Comparison of ENCODE assay signal across 13 mouse cellular contexts in the genomic region with DNA sequence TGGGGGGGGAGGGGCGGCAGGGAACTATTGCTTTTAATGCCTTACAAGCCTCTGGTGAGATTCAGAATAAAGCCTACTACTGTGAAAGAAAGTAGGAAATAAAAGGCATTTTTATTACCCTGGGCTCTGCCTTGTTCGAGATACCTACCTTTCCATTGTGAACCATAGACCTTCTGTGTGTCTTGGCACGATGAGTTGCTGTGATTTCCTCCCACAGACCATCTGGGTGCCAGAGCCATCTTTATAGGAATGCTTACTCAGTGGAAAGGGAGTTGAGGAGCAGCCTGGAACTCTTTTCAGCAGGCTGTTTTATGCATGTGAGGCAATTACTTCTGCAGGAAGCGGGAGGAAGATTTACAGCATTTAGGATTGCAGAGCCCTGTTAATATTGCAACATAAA.
DNase-seq lines count a peak whose midpoint lies in the region; ATAC-seq lines count a peak whose summit lies in the region.
"Had no signal": no experiment of that assay in that cellular context is flagged by ENCODE, and none has a peak within 500 bp of the region (broad histone marks: within the 10 kb centered on the region; RNA-seq: fewer than 3 reads in every experiment).

No protein-coding gene starts in this region.

- no peak overlapping the region for H3K4me2 ChIP-seq in forebrain, embryonic 16.5 days (ENCODE audit: low read length)
- H3K4me2 ChIP-seq in forebrain, embryonic 15.5 days (replicated peaks), result no peak overlapping the region
- no peak overlapping the region for H3K4me2 ChIP-seq in limb, embryonic 11.5 days (ENCODE audit: low read depth, severe bottlenecking)
- no peak overlapping the region for H3K4me2 ChIP-seq in intestine, embryonic 15.5 days (replicated peaks)
- H3K4me2 ChIP-seq: midbrain, embryonic 12.5 days had no signal

- H3K9me3 ChIP-seq in forebrain, embryonic 16.5 days (ENCODE audit: control insufficient read depth, low read length), result no peaks in the 10 kb centered on the region
- H3K9me3 ChIP-seq in forebrain, embryonic 15.5 days, result no peaks in the 10 kb centered on the region
- no peaks in the 10 kb centered on the region for H3K9me3 ChIP-seq in limb, embryonic 11.5 days (ENCODE audit: control insufficient read depth, low read length)
- no peaks in the 10 kb centered on the region for H3K9me3 ChIP-seq in intestine, embryonic 15.5 days
- H3K9me3 ChIP-seq: midbrain, embryonic 12.5 days had no signal

- H3K27ac ChIP-seq in forebrain, embryonic 16.5 days (ENCODE audit: low read length), result no peak overlapping the region
- H3K27ac ChIP-seq in forebrain, embryonic 15.5 days (replicated peaks), result no peak overlapping the region
- H3K27ac ChIP-seq in limb, embryonic 11.5 days (replicated peaks; ENCODE audit: low read depth, low read length), result peak overlapping the region; percentile 42; the same call in 1 of the 2 replicates
- no peak overlapping the region for H3K27ac ChIP-seq in intestine, embryonic 15.5 days
- H3K27ac ChIP-seq: midbrain, embryonic 12.5 days had no signal

- no peaks in the 10 kb centered on the region for H3K27me3 ChIP-seq in forebrain, embryonic 16.5 days (replicated peaks; ENCODE audit: control insufficient read depth, insufficient read depth, low read length)
- H3K27me3 ChIP-seq in forebrain, embryonic 15.5 days, result no peaks in the 10 kb centered on the region
- H3K27me3 ChIP-seq in limb, embryonic 11.5 days (ENCODE audit: control insufficient read depth, insufficient read depth, low read length), result no peaks in the 10 kb centered on the region
- H3K27me3 ChIP-seq in intestine, embryonic 15.5 days (replicated peaks), result no peaks in the 10 kb centered on the region
- H3K27me3 ChIP-seq: midbrain, embryonic 12.5 days; Patski had no signal

- H3K9ac ChIP-seq in forebrain, embryonic 16.5 days (replicated peaks; ENCODE audit: low read depth, low read length), result no peak overlapping the region
- no peak overlapping the region for H3K9ac ChIP-seq in forebrain, embryonic 15.5 days (replicated peaks)
- no peak overlapping the region for H3K9ac ChIP-seq in limb, embryonic 11.5 days (ENCODE audit: low read length)
- H3K9ac ChIP-seq in intestine, embryonic 15.5 days, result no peak overlapping the region
- H3K9ac ChIP-seq: midbrain, embryonic 12.5 days had no signal

- DNase-seq in adipocyte (ENCODE audit: low spot score), result peak; percentile 18
- DNase-seq in layer of hippocampus, adult 11-12 months (ENCODE audit: low spot score), result peak; percentile 85
- peak; percentile 35 for DNase-seq in limb, embryonic 11.5 days (ENCODE audit: low spot score)
- no peak for DNase-seq in embryo, embryonic 10.5 days (ENCODE audit: low spot score)
- no peak for DNase-seq in testis, postnatal 10 days (ENCODE audit: low spot score)
- DNase-seq: heart, adult 18-20 months; thymus, adult 2 months had no signal

- H3K36me3 ChIP-seq in forebrain, embryonic 16.5 days (ENCODE audit: control insufficient read depth, insufficient read depth), result no peaks in the 10 kb centered on the region
- no peaks in the 10 kb centered on the region for H3K36me3 ChIP-seq in forebrain, embryonic 15.5 days
- H3K36me3 ChIP-seq in limb, embryonic 11.5 days (ENCODE audit: control insufficient read depth, insufficient read depth, low read length), result no peaks in the 10 kb centered on the region
- no peaks in the 10 kb centered on the region for H3K36me3 ChIP-seq in intestine, embryonic 15.5 days
- H3K36me3 ChIP-seq: midbrain, embryonic 12.5 days had no signal

- 64% methylated on average over 4 of the region's 4 CpGs for WGBS in forebrain, embryonic 16.5 days
- WGBS in forebrain, embryonic 15.5 days, result 64% methylated on average over 4 of the region's 4 CpGs
- 46% methylated on average over 4 of the region's 4 CpGs for WGBS in limb, embryonic 11.5 days
- 54% methylated on average over 4 of the region's 4 CpGs for WGBS in intestine, embryonic 15.5 days

- H3K4me1 ChIP-seq in forebrain, embryonic 16.5 days (replicated peaks; ENCODE audit: control insufficient read depth, insufficient read depth, low read length), result peaks cover 7% of the 10 kb centered on the region
- peaks cover 5% of the 10 kb centered on the region; the same call in 1 of the 2 replicates for H3K4me1 ChIP-seq in forebrain, embryonic 15.5 days
- 0 out of 2 replicates have a peak, but pooled peaks cover 7% of the 10 kb centered on the region for H3K4me1 ChIP-seq in limb, embryonic 11.5 days (ENCODE audit: control insufficient read depth, insufficient read depth, low read length)
- no peaks in the 10 kb centered on the region for H3K4me1 ChIP-seq in intestine, embryonic 15.5 days (replicated peaks)
- H3K4me1 ChIP-seq: midbrain, embryonic 12.5 days had no signal

- ATAC-seq in forebrain, embryonic 16.5 days, result peak; percentile 12; the same call in 1 of the 2 replicates
- ATAC-seq in forebrain, embryonic 15.5 days (replicated peaks), result no peak
- peak; percentile 32; the same call in 1 of the 2 replicates for ATAC-seq in limb, embryonic 11.5 days (ENCODE audit: insufficient number of reproducible peaks, low FRiP score, low TSS enrichment, low read depth)
- no peak for ATAC-seq in intestine, embryonic 15.5 days
- ATAC-seq: hindbrain, embryonic 16.5 days; Patski had no signal

- H3K4me3 ChIP-seq in forebrain, embryonic 16.5 days (replicated peaks; ENCODE audit: low read length), result no peak overlapping the region
- H3K4me3 ChIP-seq in forebrain, embryonic 15.5 days, result no peak overlapping the region
- H3K4me3 ChIP-seq in limb, embryonic 11.5 days (ENCODE audit: low read depth, low read length), result no peak overlapping the region
- H3K4me3 ChIP-seq in intestine, embryonic 15.5 days (replicated peaks), result no peak overlapping the region
- H3K4me3 ChIP-seq: midbrain, embryonic 12.5 days had no signal

Comparison
In these comparisons a context has a peak if more than half of its experiments do, and no peak if none do; other contexts are left out.
1. ATAC-seq: peak in forebrain, embryonic 16.5 days (single experiment) and limb, embryonic 11.5 days (single experiment); none in forebrain, embryonic 15.5 days (single experiment) and intestine, embryonic 15.5 days (single experiment).
2. DNase-seq: peak in adipocyte (single experiment), layer of hippocampus, adult 11-12 months (single experiment) and limb, embryonic 11.5 days (single experiment); none in embryo, embryonic 10.5 days (single experiment) and testis, postnatal 10 days (single experiment).